In genomic region chrY:872404-872803, GRCm38 (mm10) we compare ENCODE assay signal across 17 mouse cellular contexts. TPM values are rescaled to one million over a fixed set of nuclear protein-coding genes. Genes with fewer than 3 reads are reported as not detected.
A peak's percentile ranks its signal among the peaks of the same experiment; 100 is the strongest.
DNase-seq lines count a peak whose midpoint lies in the region; ATAC-seq lines count a peak whose summit lies in the region.
"Had no signal": no experiment of that assay in that cellular context is flagged by ENCODE, and none has a peak within 500 bp of the region (broad histone marks: within the 10 kb centered on the region; RNA-seq: fewer than 3 reads in every experiment).

No protein-coding gene starts in this region.

- no peaks in the 10 kb centered on the region for H3K36me3 ChIP-seq in forebrain, embryonic 10.5 days (replicated peaks)
- H3K36me3 ChIP-seq in hindbrain, embryonic 13.5 days, result no peaks in the 10 kb centered on the region
- no peaks in the 10 kb centered on the region for H3K36me3 ChIP-seq in midbrain, embryonic 13.5 days
- H3K36me3 ChIP-seq in liver, embryonic 12.5 days, result no peaks in the 10 kb centered on the region
- H3K36me3 ChIP-seq: G1E; heart, embryonic 13.5 days had no signal

- H3K4me2 ChIP-seq in hindbrain, embryonic 13.5 days, result no peak overlapping the region
- no peak overlapping the region for H3K4me2 ChIP-seq in midbrain, embryonic 13.5 days (replicated peaks)
- H3K4me2 ChIP-seq in liver, embryonic 12.5 days, result no peak overlapping the region
- H3K4me2 ChIP-seq: lung, embryonic 14.5 days had no signal

- peak; percentile 1 for DNase-seq in NIH3T3 (ENCODE audit: low read depth)
- DNase-seq in forebrain, embryonic 10.5 days (ENCODE audit: extremely low spot score, low spot score), result no peak
- no peak for DNase-seq in Muller cell, postnatal 12 days (ENCODE audit: inconsistent ontology term)
- no peak for DNase-seq in lung, postnatal 36 days
- DNase-seq: adrenal gland, postnatal 25 days; cerebellum, adult 9-10 months; gastrocnemius, postnatal 25 days had no signal

- no peak overlapping the region for H3K4me3 ChIP-seq in forebrain, embryonic 10.5 days
- H3K4me3 ChIP-seq in hindbrain, embryonic 13.5 days, result no peak overlapping the region
- no peak overlapping the region for H3K4me3 ChIP-seq in midbrain, embryonic 13.5 days (replicated peaks)
- no peak overlapping the region for H3K4me3 ChIP-seq in liver, embryonic 12.5 days
- H3K4me3 ChIP-seq: heart, embryonic 13.5 days; myocyte had no signal

- no peaks in the 10 kb centered on the region for H3K27me3 ChIP-seq in forebrain, embryonic 10.5 days (ENCODE audit: poor library complexity, severe bottlenecking)
- H3K27me3 ChIP-seq in hindbrain, embryonic 13.5 days, result no peaks in the 10 kb centered on the region
- H3K27me3 ChIP-seq in midbrain, embryonic 13.5 days, result no peaks in the 10 kb centered on the region
- H3K27me3 ChIP-seq in liver, embryonic 12.5 days (replicated peaks), result no peaks in the 10 kb centered on the region
- H3K27me3 ChIP-seq: heart, embryonic 13.5 days had no signal

- H3K9ac ChIP-seq in hindbrain, embryonic 13.5 days, result no peak overlapping the region
- no peak overlapping the region for H3K9ac ChIP-seq in midbrain, embryonic 13.5 days (replicated peaks)
- no peak overlapping the region for H3K9ac ChIP-seq in liver, embryonic 12.5 days
- H3K9ac ChIP-seq: heart, embryonic 13.5 days; lung, embryonic 14.5 days had no signal

- no peaks in the 10 kb centered on the region for H3K4me1 ChIP-seq in forebrain, embryonic 10.5 days
- no peaks in the 10 kb centered on the region for H3K4me1 ChIP-seq in hindbrain, embryonic 13.5 days (replicated peaks)
- H3K4me1 ChIP-seq in midbrain, embryonic 13.5 days (replicated peaks), result no peaks in the 10 kb centered on the region
- no peaks in the 10 kb centered on the region for H3K4me1 ChIP-seq in liver, embryonic 12.5 days
- H3K4me1 ChIP-seq: heart, embryonic 13.5 days had no signal

- ATAC-seq in hindbrain, embryonic 13.5 days (ENCODE audit: low FRiP score), result peak; percentile 77
- peak; percentile 82 for ATAC-seq in midbrain, embryonic 13.5 days
- ATAC-seq in liver, embryonic 12.5 days, result no peak

- peak overlapping the region; percentile 44; the same call in 1 of the 2 replicates for H3K27ac ChIP-seq in forebrain, embryonic 10.5 days
- H3K27ac ChIP-seq in hindbrain, embryonic 13.5 days, result peak overlapping the region; percentile 23; the same call in 1 of the 2 replicates
- peak overlapping the region; percentile 53; the same call in 1 of the 2 replicates for H3K27ac ChIP-seq in midbrain, embryonic 13.5 days
- H3K27ac ChIP-seq in liver, embryonic 12.5 days, result no peak overlapping the region
- H3K27ac ChIP-seq: heart, embryonic 13.5 days had no signal

- H3K9me3 ChIP-seq in forebrain, embryonic 10.5 days, result no peaks in the 10 kb centered on the region
- no peaks in the 10 kb centered on the region for H3K9me3 ChIP-seq in hindbrain, embryonic 13.5 days
- H3K9me3 ChIP-seq in midbrain, embryonic 13.5 days, result no peaks in the 10 kb centered on the region
- no peaks in the 10 kb centered on the region for H3K9me3 ChIP-seq in liver, embryonic 12.5 days (replicated peaks)
- H3K9me3 ChIP-seq: G1E; heart, embryonic 13.5 days had no signal

RNA-seq across cellular contexts. Expression of gene Kdm5d, which starts 25.2 kb away (rescaled TPM):
- 17.5 and 18.3 TPM in 2 replicates for polyA plus RNA-seq in forebrain, embryonic 10.5 days (2016; fragmentation: Nextera tagmentation; extraction: Ambion mirVana)
- 9.4 and 13.5 TPM in 2 replicates for polyA plus RNA-seq in hindbrain, embryonic 13.5 days (2015; fragmentation: Nextera tagmentation; extraction: Ambion mirVana)
- 10.0 and 17.6 TPM in 2 replicates for polyA plus RNA-seq in midbrain, embryonic 13.5 days (2015; fragmentation: Nextera tagmentation; extraction: Ambion mirVana)
- 4.0 and 4.4 TPM in 2 replicates for polyA plus RNA-seq in liver, embryonic 12.5 days (2016; fragmentation: Nextera tagmentation; extraction: Ambion mirVana)
- polyA plus RNA-seq: G1E; liver, adult 2 months; lung, embryonic 14.5 days; myocyte; stomach, embryonic 14.5 days had no signal

RNA-seq across cellular contexts. Expression of gene Uba1y, which starts 54.0 kb away (rescaled TPM):
- polyA plus RNA-seq in forebrain, embryonic 10.5 days (2016; fragmentation: Nextera tagmentation; extraction: Ambion mirVana), result not detected in 2 replicates
- 0.14 TPM in 1 of 2 replicates, not detected in the other for polyA plus RNA-seq in hindbrain, embryonic 13.5 days (2015; fragmentation: Nextera tagmentation; extraction: Ambion mirVana)
- 0.12 and 0.24 TPM in 2 replicates for polyA plus RNA-seq in midbrain, embryonic 13.5 days (2015; fragmentation: Nextera tagmentation; extraction: Ambion mirVana)
- polyA plus RNA-seq in liver, embryonic 12.5 days (2016; fragmentation: Nextera tagmentation; extraction: Ambion mirVana), result not detected in 2 replicates
- polyA plus RNA-seq: G1E; heart, embryonic 13.5 days; liver, adult 2 months; lung, embryonic 14.5 days; myocyte; small intestine, adult 2 months; stomach, embryonic 14.5 days had no signal
